Mouse (Mus musculus): ENCODE data around the gene Creld1.

Gene Creld1

GRCm38 (mm10) chr6:113507130-113507529 is 24.0 kb downstream of the Creld1 start:
- no peak for DNase-seq (ENCODE audit: extremely low read depth, low read depth, low spot score)

GRCm38 (mm10) chr6:113508272-113508946 is 25.3 kb downstream of the Creld1 start:
- DNase-seq (ENCODE audit: extremely low read depth, low read depth, low spot score) = no peak

- no peak for DNase-seq (ENCODE audit: extremely low read depth, low read depth, low spot score)
These were observed 25.8 kb downstream of the Creld1 start for GRCm38 (mm10) chr6:113508947-113509280.

- DNase-seq (ENCODE audit: extremely low read depth, low read depth, low spot score) = no peak
These were observed 30.8 kb downstream of the Creld1 start for GRCm38 (mm10) chr6:113513944-113514343.

DNA sequence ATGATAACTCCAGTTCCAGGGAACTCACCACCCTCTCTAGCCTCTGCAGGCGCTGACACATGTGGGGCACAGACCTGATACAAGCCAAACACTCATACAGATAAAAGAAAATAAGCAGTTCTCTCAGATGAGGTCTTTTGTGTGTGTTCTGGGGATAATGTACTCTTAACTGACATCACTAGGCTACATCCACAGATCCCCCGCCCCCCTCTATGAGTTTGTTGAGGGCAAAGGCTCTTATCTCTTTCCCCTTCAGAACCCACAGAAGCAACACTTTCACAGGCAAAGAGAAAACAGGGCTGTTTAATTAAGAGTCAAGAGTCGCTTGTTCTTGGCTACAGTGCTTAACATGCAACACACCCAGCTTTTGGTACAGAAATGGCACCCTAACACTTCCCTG is 31.5 kb downstream of the Creld1 start:
- DNase-seq (ENCODE audit: extremely low read depth, low read depth, low spot score) = no peak

- no peak for DNase-seq (ENCODE audit: extremely low read depth, low read depth, low spot score)
These were observed 34.5 kb downstream of the Creld1 start for GRCm38 (mm10) chr6:113517434-113518080.

DNA sequence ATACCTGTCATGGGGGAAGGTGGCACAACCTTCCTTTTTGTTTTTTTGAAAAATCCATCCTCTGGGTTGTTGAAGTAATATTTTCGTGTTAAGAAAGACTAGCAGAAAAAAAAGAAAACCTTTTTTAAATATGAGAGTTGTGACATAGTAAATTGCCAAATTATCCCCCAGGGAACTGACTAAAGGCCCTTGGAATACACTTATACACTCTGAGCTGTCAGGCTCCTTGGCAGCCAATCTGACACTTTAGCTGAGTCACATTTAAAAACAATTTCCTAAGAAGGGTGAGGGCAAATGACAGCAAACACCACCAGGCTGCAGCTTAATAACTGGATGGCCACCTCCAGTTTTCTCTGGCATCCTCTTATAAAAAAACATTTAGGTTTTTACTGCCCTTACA is 39.2 kb downstream of the Creld1 start:
- peak; percentile 96 for DNase-seq (ENCODE audit: extremely low read depth, low read depth, low spot score)

GRCm38 (mm10) chr6:113523420-113523819 is 40.3 kb downstream of the Creld1 start:
- DNase-seq (ENCODE audit: extremely low read depth, low read depth, low spot score) = no peak

DNA sequence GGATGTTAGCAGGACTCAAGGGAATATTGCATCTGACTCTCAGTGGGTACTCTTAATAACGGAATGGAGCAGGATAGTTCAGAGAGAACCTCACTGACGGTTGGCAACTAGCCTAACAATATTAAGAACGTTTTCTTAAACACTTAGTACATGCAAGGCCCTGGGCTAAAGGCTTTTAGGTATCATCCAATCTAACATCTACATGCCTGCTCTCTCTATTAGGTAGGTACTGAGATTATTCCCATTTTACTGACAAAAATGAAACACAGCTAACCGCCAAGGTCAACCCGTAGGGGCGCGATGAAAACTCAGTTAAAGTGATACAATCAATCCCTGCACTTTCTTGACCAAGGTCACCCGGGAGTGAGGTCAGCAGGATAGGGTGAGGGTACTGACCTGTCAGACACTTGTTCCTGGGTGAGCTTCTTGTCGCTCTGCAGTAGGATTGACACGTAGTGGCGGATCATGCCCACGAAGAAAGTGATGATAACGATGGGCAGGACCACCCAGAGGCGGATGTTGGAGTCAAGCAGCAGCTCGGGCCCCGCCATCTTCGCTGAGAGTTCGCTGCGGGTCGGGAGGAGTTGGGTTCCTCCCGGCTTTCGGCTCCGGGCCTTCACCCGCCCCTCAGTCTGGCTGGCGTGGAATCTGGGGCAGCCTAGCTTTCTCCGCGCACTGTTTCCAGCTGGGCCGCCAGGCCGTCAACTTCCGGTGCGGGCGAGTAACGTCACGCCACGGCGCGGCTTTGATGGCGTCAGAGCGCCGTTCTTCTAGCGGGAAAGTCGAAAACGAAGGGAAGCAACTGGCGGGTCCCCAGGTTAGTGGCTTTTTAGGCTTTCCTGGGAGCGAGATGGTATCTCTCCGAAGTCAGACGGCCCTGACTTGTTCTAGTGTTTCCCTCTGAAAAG is 48.1 kb downstream of the Creld1 start, which contains the start of the genes Emc3 and Fancd2:
Emc3 (minus strand) TSS at position 721 of the 908 bp plus-strand sequence.
Fancd2 (plus strand) TSS at position 751 of the 908 bp plus-strand sequence.
- no peak for DNase-seq (ENCODE audit: extremely low read depth, low read depth, low spot score)

GRCm38 (mm10) chr6:113531840-113532404 is 48.8 kb downstream of the Creld1 start:
- DNase-seq (ENCODE audit: extremely low read depth, low read depth, low spot score) = no peak

DNA sequence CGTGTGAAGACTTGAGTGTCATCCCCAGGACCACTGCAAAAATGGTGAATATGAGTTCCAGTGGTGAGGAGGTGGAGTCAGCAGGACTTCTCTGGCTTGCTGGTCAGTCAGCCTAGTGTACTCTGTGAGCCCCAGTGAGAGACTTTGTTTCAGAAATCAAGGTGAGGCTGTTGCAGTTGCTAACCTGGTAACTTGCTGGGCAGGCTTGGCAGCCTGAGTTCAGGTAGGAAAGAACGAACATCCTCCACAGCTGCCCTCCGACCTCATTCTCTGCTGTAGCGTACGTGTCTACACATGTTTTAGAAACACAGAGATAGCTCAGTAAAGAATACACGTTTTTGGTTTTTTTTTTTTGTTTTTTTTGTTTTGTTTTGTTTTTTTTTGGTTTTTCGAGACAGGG is 51.8 kb downstream of the Creld1 start:
- no peak for DNase-seq (ENCODE audit: extremely low read depth, low read depth, low spot score)

DNA sequence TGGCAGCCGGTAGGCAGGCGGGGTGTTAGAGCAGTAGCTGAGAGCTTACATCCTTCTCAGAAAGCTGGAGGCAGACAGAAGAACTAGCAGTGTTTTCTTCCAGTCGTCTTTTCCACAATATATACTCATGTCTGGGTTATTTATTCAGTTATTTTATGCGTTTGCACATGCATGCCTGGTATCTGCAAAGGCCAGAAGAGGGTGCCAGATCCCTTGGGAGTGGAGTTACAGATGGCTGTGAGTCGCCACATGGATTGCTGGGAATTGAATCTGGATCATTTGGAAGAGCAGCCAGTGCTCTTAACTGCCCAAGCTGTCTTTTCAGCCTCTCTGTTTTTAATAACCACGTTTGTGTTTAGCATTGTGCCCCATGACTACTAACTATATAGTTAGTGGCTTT is 58.5 kb downstream of the Creld1 start:
- no peak for DNase-seq (ENCODE audit: extremely low read depth, low read depth, low spot score)

All from fat pad, adult 2 months (tissue).